Mouse (Mus musculus): ENCODE measurements around the gene Toe1.

DNA sequence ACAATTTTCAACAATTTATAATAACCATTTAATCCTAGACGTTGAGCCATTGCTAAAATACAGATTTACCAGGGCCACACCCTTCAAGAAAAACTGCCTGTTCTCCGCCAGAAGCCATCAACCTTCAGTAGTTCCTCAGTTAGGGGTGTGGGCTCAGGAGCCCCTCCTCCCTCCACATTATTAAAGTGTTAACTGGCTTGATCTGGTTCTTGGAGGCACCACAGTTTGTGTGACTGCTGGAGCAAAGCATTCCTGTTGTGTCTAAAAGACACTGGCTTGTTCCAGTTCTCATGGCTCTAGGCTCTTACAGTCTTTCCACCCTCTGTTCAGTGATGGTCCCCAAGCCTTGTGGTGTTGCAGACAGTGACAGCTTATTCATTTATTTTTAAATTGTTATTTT, 26.9 kb downstream of the Toe1 start:
- no peak for TF ChIP-seq POLR2A (IDR thresholded peaks at IDR 0.05; ENCODE audit: control insufficient read depth, low read depth, low read length)
- TF ChIP-seq CTCF (IDR thresholded peaks at IDR 0.05; ENCODE audit: control insufficient read depth, insufficient read depth, insufficient replicate concordance, low read depth, low read length), result no peak

All from testis, adult 2 months (tissue).